Mouse (Mus musculus) left cerebral cortex, postnatal 36 days (tissue): Measurements from ENCODE around the gene Spx. TPM values are rescaled to one million over a fixed set of nuclear protein-coding genes. Genes with fewer than 3 reads are reported as not detected.

ENCODE experiments used
- DNase-seq, 2 experiments: peaks; one replicate each; pipeline ENCODE4 v3.0.0; 2021 to 2022; ENCODE audit warnings: low spot score in 2 of 2, mixed read lengths in 1 of 2
- intact Hi-C: fragments of 180-260 bp; cut with DNase I; formaldehyde crosslinking; loops from one replicate; pipeline ENCODE4 v1.15.1; 2025
- total RNA-seq, 2 experiments: library from RNA; stranded (reverse); gene quantifications; 2 replicates each; pipeline ENCODE4 v1.2.3; 2021

Spx gene
- total RNA-seq, 2 experiments from 2014 or later = 0.96 to 1.3 TPM

DNA sequence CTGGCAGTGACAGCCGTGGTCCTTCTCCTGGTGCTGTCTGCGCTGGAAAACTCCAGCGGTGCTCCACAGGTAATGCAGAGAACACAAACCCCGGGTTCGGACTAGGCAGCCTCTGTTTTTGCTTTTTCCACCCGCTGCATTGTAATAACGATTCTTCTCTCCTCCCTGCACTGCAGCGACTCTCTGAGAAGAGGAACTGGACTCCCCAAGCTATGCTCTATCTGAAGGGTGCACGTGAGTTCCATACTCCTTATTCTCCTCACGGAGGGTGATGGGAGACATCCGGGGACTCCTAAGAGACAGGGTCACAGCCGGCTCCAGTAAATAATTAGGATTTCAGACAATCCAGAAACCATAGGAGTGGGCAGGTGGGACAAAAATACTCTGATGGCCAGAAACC is 604 bp downstream of the Spx start:
- no peak for DNase-seq
- intact Hi-C loops = no loop called here

DNA sequence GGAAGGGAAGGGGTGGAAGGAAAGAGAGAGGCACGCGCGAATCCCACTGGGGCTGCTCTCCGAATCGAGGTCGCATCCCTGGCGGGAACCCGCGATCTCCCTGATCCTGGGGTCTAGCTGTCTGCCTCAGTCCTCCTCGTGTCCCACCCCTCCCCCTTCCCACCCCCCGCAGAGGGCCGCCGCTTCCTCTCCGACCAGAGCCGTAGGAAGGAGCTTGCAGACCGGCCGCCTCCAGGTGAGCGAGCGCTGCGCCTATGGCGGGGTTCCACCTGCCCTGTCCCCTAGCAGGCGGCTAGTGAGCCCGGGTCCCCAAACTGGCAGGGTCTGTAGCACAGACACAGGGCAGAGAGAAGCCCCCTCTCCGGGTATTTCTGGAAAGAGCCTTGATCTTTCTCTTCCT is 1.4 kb downstream of the Spx start:
- no peak for DNase-seq
- intact Hi-C loops = no loop called here

DNA sequence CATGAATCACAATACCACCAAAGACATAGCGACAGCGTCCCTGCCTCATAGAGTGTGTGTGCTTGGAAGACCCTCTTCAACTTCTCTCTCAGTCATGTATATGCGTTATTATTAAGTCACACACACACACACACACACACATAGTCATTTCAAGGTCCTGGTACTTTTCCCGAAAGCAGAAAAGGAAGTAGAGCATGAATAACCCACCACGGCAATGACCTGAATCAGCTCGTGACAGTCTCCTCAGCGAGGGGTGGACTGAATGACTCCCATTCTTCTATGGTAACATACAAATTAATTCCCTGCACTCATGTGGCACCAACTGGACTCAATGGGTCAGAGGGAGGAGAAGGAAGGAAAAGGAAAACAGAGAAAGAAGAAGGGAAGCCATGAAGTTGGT is 11.7 kb downstream of the Spx start:
- no peak for DNase-seq
- intact Hi-C loops = no loop called here

DNA sequence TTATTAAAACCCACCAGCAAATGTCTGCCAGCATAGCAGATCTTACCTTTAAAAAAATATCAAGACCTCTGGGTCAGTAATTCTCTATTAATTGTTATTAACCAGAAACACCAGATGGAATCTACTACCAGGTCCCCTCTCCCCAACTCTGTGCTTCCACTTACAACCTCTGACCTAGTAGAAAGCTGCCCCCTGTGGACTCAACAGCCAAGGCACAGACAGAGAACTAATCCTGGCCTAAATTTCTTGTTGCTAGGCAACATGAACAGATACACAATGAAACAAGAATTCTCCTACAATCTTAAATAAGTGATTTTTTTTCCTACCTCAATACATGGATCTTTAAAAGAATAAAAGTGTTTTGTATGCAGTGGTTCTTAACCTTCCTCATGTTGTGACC is 15.8 kb downstream of the Spx start:
- no peak for DNase-seq
- intact Hi-C loops = no loop called here

DNA sequence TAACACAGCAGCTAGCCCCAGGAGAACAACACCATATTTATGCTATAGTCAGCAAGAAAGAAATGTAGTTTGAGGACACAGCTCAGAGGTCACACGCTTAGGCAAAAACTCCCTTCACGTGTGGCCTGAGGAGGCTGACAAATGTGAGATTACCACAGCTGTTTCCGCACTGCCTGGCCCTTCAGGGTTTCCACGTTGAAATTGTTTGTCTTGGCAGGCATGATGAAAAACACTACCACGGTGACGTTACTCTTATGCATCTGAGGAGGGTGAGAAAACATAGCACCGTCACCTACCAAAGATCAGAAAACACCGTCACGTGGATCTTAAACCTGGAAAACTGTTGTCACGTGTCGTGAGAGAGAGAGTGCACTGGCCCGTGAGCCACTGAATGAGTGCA is 38.1 kb downstream of the Spx start:
- intact Hi-C loops = no loop called here
- DNase-seq = no peak

DNA sequence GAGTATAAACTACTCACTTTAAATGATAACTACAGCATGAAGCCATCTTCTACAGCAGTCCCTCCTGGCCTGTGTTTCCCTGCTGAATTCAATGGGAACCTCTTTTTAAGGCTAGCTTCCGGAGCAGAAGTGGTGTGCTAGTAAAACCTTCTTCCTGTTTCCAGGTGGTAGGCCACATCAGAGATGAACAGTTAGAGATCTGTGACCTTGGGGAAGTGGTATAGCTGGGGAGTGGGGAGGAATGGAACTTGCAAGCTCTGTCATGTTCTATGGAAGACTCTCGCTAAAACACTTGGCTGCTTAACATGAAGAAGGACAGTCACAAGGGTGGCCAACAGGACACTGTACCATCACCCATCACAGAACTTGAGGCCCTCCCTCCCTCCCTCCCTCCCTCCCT is 40.1 kb downstream of the Spx start:
- intact Hi-C loops = no loop called here
- no peak for DNase-seq

DNA sequence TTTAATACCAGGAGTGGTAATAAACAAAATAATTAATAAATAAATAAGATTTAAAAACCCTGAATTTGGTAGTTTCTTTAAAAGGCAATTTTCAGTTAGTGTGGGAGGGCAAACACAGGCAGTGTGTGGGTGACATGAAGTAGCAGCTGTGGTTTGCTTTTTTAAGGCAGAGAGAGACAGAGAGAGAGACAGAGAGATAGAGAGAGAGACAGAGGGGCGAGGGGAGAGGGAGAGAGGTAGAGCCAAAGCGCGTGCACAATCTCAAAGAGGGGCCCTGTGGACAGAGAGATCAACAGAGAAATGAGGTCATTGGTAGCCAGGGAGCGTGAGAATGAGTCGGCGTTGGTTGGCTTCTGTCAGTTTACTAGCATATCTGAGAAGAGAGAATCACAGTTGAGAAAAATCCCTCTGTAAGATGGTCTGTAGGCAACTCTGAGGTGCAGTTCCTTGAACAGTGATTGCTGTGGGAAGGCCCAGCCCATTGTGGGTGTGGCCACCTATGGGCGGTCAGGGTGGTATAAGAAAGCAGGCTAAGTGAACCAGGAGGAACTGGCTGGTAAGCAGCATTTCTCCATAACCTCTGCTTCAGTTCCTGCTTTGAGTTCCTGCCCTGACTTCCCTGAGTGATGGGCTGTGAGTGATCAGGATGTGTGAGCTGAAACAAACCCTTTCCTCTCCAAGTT is 42.2 kb downstream of the Spx start:
- peak in 1 of 2 experiments; percentile 8 for DNase-seq
- intact Hi-C loops = no loop called here

DNA sequence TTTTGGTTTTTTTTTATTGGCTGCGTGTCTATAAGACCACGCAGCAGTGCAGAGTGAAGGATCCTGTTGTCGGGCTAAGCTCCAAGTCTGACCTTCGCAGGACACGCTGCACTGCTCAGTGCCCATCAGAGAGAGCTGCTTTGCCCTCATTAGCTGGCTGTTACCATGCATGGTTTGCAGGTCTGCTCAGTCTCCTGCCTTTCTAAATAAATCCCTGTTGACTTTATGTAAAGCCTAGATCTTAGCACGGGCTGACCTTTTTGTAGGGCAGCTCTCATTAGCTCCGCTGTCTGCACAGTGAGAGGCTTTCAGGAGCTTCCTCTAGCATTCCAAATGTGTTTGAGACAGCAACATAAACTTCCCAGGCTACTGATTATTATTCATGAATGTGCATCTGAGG is 44.8 kb downstream of the Spx start:
- intact Hi-C loops = no loop called here
- DNase-seq = no peak

DNA sequence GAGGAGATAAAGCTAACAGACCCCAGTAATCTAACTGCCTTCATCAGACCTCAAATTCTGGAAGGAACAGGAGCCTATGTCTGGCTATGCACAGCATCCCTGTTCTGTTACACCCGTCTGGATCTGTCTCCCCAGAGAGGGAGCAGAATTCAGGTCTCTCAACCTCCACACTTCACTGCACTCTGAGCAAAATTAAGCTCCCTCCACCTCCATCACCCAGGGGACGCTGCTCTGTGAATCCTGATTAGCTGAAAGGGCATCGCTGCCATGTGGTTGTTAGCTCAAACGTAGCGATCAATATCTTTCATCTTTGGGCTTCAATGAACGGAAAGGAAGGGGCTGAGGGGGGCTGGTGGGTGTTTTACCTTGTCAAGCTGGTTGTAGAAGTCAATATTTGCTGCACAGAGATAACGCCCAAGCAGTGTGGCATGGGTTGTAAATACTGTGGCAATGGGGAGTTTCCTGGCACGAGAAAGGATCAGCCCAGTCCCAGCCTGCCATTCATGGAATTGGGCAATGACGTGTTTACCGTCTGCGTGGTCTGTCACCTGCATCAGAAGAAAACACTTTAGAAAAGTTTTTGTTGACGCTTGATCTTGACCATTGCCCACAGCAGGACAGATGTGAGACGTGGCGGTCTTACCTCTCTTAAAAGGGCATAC is 45.9 kb downstream of the Spx start:
- intact Hi-C loops = no loop called here
- DNase-seq = no peak

DNA sequence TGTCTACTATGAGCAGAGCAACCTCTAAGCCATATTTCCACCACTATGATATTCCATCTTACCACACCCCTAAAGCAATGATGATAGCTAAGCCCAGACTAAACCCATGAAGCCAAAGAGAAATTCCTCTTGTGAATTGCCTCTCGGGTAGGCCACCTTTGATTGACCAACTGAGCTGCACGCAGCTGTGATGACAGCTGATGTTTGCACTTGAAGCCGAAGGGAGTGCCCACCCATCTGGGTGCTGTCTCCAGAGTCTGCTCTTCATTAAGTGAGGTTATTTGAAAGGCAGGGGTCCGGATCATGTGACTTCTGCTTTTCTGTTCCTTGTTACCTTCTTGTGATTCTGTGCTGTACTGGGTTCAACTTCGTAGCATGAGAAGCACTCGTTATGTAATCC is 49.0 kb downstream of the Spx start:
- DNase-seq = no peak
- intact Hi-C loops = loop anchor here (10.0 kb wide), 1 partner anchor 97 kb away; no protein-coding TSS in a partner anchor

Other genes starting within 250 kb of the Spx start
- gene Slco1a6, start 204.9 kb upstream of the Spx start, total RNA-seq = 1 to 10 TPM in 1 of 2 experiments, not detected in 1; 1.4 TPM
- not detected for gene Iapp, start 115.0 kb upstream of the Spx start, total RNA-seq
- under 1 TPM in 1 of 2 experiments, not detected in 1; 0.16 TPM for gene Slco1a5, start 90.5 kb upstream of the Spx start, total RNA-seq
- gene Pyroxd1, start 67.8 kb upstream of the Spx start, total RNA-seq = 10 to 100 TPM; 11.6 to 13.2 TPM
- gene Recql, start 26.4 kb upstream of the Spx start, total RNA-seq = 10 to 100 TPM; 26.0 to 27.3 TPM
- 10 to 100 TPM; 33.1 to 34.1 TPM for gene Golt1b, start 26.2 kb upstream of the Spx start, total RNA-seq
- gene Gys2, start 59.7 kb downstream of the Spx start, total RNA-seq = not detected
- gene Ldhb, start 94.5 kb downstream of the Spx start, total RNA-seq = 100 to 1,000 TPM; 783 to 917 TPM
- 1 to 10 TPM; 2.2 to 2.7 TPM for gene Kcnj8, start 158.2 kb downstream of the Spx start, total RNA-seq